Mouse (Mus musculus) neutrophil, adult 5-6 weeks (primary cell): ENCODE data around the gene Mycn. TPM values are rescaled to one million over a fixed set of nuclear protein-coding genes. Genes with fewer than 3 reads are reported as not detected.

Source experiments
- ATAC-seq: fragments of 151-379, 151-347 bp; 2 replicates; pipeline ENCODE4 v1.8.0; 2017; ENCODE audit warnings: mild to moderate bottlenecking, moderate TSS enrichment; ENCODE audit not compliant: insufficient number of reproducible peaks, poor library complexity, low FRiP score, severe bottlenecking; ENCODE audit errors: extremely low read depth
- total RNA-seq: library from RNA; stranded (forward); fragments of 200-1000 nt; gene quantifications from 2 replicates; pipeline ENCODE4 v1.2.3, GENCODE M21; 2017

Gene Mycn
- total RNA-seq, 1 experiment from 2014 or later = 0.35 TPM

GRCm38 (mm10) chr12:12932238-12932637 lies 9.5 kb downstream of the Mycn start:
- ATAC-seq = no peak

- ATAC-seq = no peak
These were observed 13.5 kb downstream of the Mycn start for GRCm38 (mm10) chr12:12928239-12928638.

- no peak for ATAC-seq
These were observed 14.7 kb downstream of the Mycn start for GRCm38 (mm10) chr12:12926975-12927527.

DNA sequence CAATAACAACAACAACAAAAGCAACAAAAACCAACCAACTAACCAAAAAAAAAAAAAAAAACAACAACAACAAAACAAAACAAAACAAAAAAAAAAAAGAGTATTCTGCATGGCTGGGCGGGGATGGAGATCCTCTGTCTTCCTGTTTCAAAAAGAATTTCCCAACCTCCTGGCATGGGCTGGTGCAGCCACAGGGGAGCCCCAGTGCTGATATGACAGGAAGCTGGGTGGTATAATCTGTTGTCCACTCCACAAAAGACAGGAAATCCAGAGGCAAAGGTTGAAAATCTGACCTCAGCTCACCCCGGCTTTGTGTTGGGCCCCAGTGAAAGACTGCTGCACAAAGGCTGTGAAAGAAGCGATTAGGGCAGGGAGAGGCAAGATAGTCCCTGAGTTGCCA lies 17.3 kb downstream of the Mycn start:
- no peak for ATAC-seq

- no peak for ATAC-seq
These were observed 21.3 kb downstream of the Mycn start for GRCm38 (mm10) chr12:12920166-12921157.

DNA sequence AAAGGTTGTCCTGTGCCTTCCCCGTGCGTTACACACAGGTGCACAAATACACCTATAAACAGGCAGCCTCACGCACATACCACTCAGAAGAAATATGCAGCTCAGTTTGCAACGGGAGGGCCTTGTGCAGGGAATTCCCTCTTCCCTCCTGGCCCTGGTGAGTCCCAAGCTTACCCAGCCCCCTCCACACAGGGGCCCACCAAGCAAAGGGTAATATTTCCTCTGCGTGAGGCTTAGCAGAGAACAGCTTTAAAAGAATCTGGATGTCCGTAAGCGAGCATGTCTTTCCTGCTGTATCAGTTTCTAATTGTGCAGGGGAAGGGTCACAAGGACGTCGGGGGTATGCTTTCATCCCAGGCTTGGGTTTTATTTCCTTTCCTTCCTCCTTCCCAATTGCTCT lies 25.4 kb downstream of the Mycn start:
- ATAC-seq = no peak

DNA sequence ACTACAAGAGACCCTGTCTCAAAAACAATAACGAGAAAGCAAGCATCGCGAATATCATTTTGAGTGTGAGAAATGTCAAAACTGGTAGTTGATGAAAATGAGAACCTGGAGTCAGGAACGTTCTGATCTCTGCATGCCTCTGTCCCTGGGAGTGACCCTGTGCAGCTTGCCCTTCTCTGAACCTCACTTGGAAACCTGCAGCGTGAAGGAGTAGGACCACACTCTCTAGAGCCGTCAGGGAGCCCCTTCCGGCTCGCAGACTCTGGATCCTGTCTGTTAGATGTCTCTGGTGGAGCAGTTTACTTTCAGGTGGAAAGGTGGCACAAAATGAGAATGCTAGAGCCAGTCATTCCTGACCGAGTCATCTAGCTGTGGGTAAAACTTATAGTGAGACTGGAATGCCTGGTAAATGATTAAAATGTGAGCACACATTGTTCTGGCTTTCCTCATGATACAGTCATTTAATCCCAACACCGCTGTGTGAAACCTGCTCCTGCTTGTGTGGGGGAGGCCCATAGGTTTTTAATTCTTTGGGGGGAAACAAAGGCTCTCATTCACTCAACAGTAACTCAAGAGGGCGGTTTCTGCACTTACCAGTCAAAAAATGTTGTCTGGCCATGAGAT lies 31.2 kb downstream of the Mycn start:
- ATAC-seq = no peak

- ATAC-seq = no peak
These were observed 32.0 kb downstream of the Mycn start for GRCm38 (mm10) chr12:12909631-12910277.

- ATAC-seq = no peak
These were observed 34.9 kb downstream of the Mycn start for GRCm38 (mm10) chr12:12906771-12907170.

DNA sequence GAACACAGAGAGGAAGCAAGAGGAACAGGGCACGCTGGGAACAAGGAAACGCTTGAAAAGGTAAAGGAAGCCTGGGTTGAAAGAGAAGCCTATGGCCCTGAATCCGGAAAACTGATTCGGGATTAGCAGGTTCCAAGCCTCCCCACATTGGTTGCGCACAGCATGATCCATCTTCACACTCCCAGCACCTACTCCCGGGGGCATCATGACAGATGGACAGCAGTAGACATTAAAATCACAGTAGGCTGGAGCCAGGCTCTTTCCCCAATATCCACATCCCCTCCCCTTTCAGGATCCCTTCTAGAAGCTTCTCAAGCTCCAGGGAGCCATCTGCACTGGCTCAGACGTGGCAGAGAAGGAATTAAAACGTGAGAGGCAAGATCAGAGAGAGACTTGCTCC lies 35.4 kb downstream of the Mycn start:
- ATAC-seq = no peak

- ATAC-seq = no peak
These were observed 36.6 kb downstream of the Mycn start for GRCm38 (mm10) chr12:12905117-12905516.

- no peak for ATAC-seq
These were observed 37.2 kb downstream of the Mycn start for GRCm38 (mm10) chr12:12904512-12904953.

- ATAC-seq = no peak
These were observed 37.6 kb downstream of the Mycn start for GRCm38 (mm10) chr12:12904086-12904485.

DNA sequence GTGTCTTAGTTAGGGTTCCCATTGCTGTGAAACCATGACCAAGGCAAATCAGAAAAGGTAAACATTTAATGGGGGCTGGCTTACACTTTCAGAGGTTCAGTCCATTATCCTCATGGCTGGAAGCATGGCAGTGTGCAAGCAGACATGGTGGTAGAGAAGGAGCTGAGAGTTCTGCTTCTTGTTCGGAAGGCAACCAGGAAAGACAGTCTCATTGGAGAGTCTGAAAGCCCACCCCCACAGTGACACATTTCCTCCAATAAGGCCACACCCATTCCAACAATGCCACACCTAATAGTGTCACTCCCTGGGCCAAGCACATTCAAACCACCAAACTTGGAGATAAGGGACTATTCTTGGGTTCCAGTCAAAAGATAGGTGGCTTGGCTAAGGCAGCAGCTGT lies 39.3 kb downstream of the Mycn start:
- no peak for ATAC-seq

DNA sequence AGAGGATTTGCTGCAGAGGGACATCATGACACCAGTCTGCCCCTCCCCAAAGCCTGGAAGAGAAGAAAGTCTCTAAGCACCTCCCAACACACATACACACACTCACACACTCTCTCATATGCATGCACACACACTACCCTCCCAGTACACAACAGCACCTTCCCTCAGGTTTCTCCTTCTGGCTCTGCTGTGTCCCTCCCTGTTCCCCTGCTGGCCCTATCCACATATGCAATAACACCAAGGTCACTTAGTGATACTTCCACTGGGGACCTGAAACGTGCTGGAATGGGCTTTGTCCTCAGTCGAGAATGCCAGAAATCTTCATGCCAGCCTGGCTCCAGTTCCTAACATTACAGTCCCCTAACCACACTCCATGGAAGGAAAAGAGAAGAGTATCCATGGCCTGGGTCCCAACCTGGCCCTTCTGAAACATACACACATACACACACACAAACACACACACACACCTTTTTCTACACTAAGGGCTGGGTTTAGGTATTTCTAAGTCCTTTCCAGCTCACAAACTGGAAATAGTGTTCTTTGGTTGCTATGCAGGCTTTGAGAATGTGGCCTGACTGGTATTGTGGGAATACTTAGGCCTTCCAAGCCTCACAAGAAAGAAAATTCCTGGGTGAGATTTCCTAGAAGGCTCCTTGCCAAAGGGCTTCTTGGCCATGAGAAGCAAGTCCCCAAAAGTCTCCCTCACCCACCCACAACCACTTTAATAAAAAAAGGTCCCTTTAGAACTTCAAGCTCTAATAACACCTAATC lies 43.2 kb downstream of the Mycn start:
- ATAC-seq = no peak

DNA sequence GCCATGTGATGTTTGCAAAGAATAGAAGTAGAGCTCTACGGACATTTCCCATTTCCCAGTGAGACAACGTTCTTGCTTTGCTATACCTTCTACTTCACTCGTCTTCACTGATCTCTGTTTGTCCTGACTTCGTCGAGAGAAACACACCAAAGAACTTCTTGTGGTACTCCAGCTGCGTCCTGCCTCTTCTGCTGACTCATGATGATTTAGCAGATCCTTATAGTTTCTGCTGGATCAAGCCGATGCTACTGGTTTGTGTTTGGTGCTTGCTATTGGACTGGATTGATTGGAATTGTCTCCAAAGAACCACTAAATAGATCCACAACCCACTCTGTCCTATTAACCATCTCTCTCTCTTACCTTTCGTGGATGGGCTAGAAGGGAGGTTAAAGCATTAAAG lies 47.7 kb downstream of the Mycn start:
- ATAC-seq = no peak

- no peak for ATAC-seq
These were observed 55.4 kb downstream of the Mycn start for GRCm38 (mm10) chr12:12886191-12886889.
